Mouse (Mus musculus) CH12.LX (cell line): ENCODE data around the gene Ndufa4l2. TPM values are rescaled to one million over a fixed set of nuclear protein-coding genes. Genes with fewer than 3 reads are reported as not detected.

Experiments
- DNase-seq: peaks from one replicate; pipeline ENCODE4 v3.0.0-alpha.2; 2013; ENCODE audit errors: extremely low read depth
- H3K27ac ChIP-seq: 2 replicates; pipeline ENCODE4 v1.5.1; 2012; ENCODE audit warnings: low read depth, mild to moderate bottlenecking, control low read depth, moderate library complexity; ENCODE audit not compliant: insufficient read depth
- H3K27me3 ChIP-seq: replicated peaks from 2 replicates; pipeline ENCODE3; 2012; ENCODE audit warnings: inconsistent platforms
- H3K36me3 ChIP-seq, 2 experiments: replicated peaks in 1 of 2; 2 replicates each; pipeline versions ENCODE3 to v1.6.1; 2012; ENCODE audit warnings: inconsistent platforms in 1 of 2, low read length in 1 of 2, mild to moderate bottlenecking in 1 of 2, mixed read lengths in 1 of 2, moderate library complexity in 1 of 2; ENCODE audit not compliant: control insufficient read depth in 1 of 2, insufficient read depth in 1 of 2
- H3K4me1 ChIP-seq, 2 experiments: 2 replicates each; pipeline ENCODE4 v1.6.1; 2012; ENCODE audit warnings: inconsistent platforms in 1 of 2, moderate library complexity in 1 of 2; ENCODE audit not compliant: insufficient read depth in 2 of 2, control insufficient read depth in 1 of 2
- H3K4me2 ChIP-seq: 2 replicates; pipeline ENCODE4 v1.6.1; 2012; ENCODE audit warnings: low read depth, mild to moderate bottlenecking, control low read depth; ENCODE audit not compliant: poor library complexity, insufficient read depth, severe bottlenecking
- H3K4me3 ChIP-seq, 3 experiments: fragments of 150-350 bp in 1 of 3; sonication (generic) in 1 of 3; replicated peaks in 1 of 3; 2 replicates each; pipeline versions ENCODE3 to v1.5.1; 2011 to 2012; ENCODE audit warnings: low read depth in 2 of 3, low read length in 2 of 3, mild to moderate bottlenecking in 2 of 3, moderate library complexity in 2 of 3, control low read depth in 1 of 3, improper control_type of control experiment in 1 of 3, inconsistent platforms in 1 of 3, mixed read lengths in 1 of 3; ENCODE audit not compliant: poor library complexity in 1 of 3
- H3K79me2 ChIP-seq: replicated peaks from 2 replicates; pipeline ENCODE4 v1.6.1; 2012; ENCODE audit warnings: mild to moderate bottlenecking, moderate library complexity; ENCODE audit not compliant: control insufficient read depth, poor library complexity, insufficient read depth, severe bottlenecking; ENCODE audit errors: extremely low read depth
- H3K9ac ChIP-seq: 2 replicates; pipeline ENCODE4 v1.6.1; 2012; ENCODE audit warnings: low read depth, mild to moderate bottlenecking, control low read depth, moderate library complexity; ENCODE audit not compliant: insufficient read depth
- H3K9me3 ChIP-seq: replicated peaks from 2 replicates; pipeline ENCODE3; 2012; ENCODE audit warnings: low read length, inconsistent platforms, mixed read lengths
- CHD2 ChIP-seq: IDR thresholded peaks from 2 replicates; pipeline ENCODE4 v1.6.1; 2011; ENCODE audit warnings: low read length, improper control_type of control experiment
- CTCF ChIP-seq, 2 experiments: IDR thresholded peaks in 1 of 2; conservative IDR thresholded peaks in 1 of 2; 2 replicates each; pipeline ENCODE4 v1.5.1; 2011 to 2012; ENCODE audit warnings: low read depth in 2 of 2, low read length in 2 of 2, improper control_type of control experiment in 1 of 2, inconsistent platforms in 1 of 2, mild to moderate bottlenecking in 1 of 2, moderate library complexity in 1 of 2
- E2F4 ChIP-seq: IDR thresholded peaks from 2 replicates; pipeline ENCODE4 v1.6.1; 2011; ENCODE audit warnings: low read depth, low read length, improper control_type of control experiment; ENCODE audit not compliant: insufficient replicate concordance
- ELF1 ChIP-seq: IDR thresholded peaks from 2 replicates; pipeline ENCODE4 v1.6.1; 2014; ENCODE audit warnings: low read depth, mild to moderate bottlenecking, inconsistent platforms, low read length, improper control_type of control experiment
- IRF4 ChIP-seq: IDR thresholded peaks from 2 replicates; pipeline ENCODE4 v1.6.1; 2014; ENCODE audit warnings: low read depth, mild to moderate bottlenecking, inconsistent platforms, low read length, improper control_type of control experiment
- KAT2A ChIP-seq: IDR thresholded peaks from 2 replicates; pipeline ENCODE4 v1.6.1; 2012; ENCODE audit warnings: low read length, improper control_type of control experiment, inconsistent platforms; ENCODE audit not compliant: insufficient replicate concordance
- MAFK ChIP-seq: IDR thresholded peaks from 2 replicates; pipeline ENCODE4 v1.6.1; 2011; ENCODE audit warnings: low read length, improper control_type of control experiment; ENCODE audit not compliant: insufficient replicate concordance
- MAZ ChIP-seq: IDR thresholded peaks from 2 replicates; pipeline ENCODE4 v1.6.1; 2012; ENCODE audit warnings: low read depth, mild to moderate bottlenecking, inconsistent platforms, low read length, improper control_type of control experiment, moderate library complexity
- MXI1 ChIP-seq: IDR thresholded peaks from 2 replicates; pipeline ENCODE4 v1.6.1; 2011; ENCODE audit warnings: mild to moderate bottlenecking, low read depth, low read length, improper control_type of control experiment
- MYC ChIP-seq: IDR thresholded peaks from 2 replicates; pipeline ENCODE4 v1.6.1; 2011; ENCODE audit warnings: low read depth, mild to moderate bottlenecking, improper control_type of control experiment, low read length
- NELFE ChIP-seq: IDR thresholded peaks from 2 replicates; pipeline ENCODE4 v1.6.1; 2011; ENCODE audit warnings: low read depth, low read length, improper control_type of control experiment
- NRF1 ChIP-seq: IDR thresholded peaks from 2 replicates; pipeline ENCODE4 v1.6.1; 2014; ENCODE audit warnings: low read depth, mild to moderate bottlenecking, inconsistent platforms, low read length, improper control_type of control experiment, moderate library complexity
- PAX5 ChIP-seq: IDR thresholded peaks from 2 replicates; pipeline ENCODE4 v1.6.1; 2012; ENCODE audit warnings: low read length, inconsistent platforms, mixed read lengths
- POLR2A ChIP-seq: IDR thresholded peaks from 2 replicates; pipeline ENCODE4 v1.6.1; 2011; ENCODE audit warnings: low read depth, mild to moderate bottlenecking, improper control_type of control experiment, low read length
- POLR2AphosphoS2 ChIP-seq: IDR thresholded peaks from 2 replicates; pipeline ENCODE4 v1.6.1; 2011; ENCODE audit warnings: low read depth, low read length, improper control_type of control experiment
- RAD21 ChIP-seq: IDR thresholded peaks from 2 replicates; pipeline ENCODE4 v1.6.1; 2011; ENCODE audit warnings: low read depth, mild to moderate bottlenecking, low read length, improper control_type of control experiment, moderate library complexity
- RCOR1 ChIP-seq: conservative IDR thresholded peaks from 2 replicates; pipeline ENCODE4 v1.6.1; 2012; ENCODE audit warnings: low read depth, mild to moderate bottlenecking, inconsistent platforms, low read length, improper control_type of control experiment
- SIN3A ChIP-seq: IDR thresholded peaks from 2 replicates; pipeline ENCODE4 v1.6.1; 2012; ENCODE audit warnings: low read length, improper control_type of control experiment, inconsistent platforms
- SMC3 ChIP-seq: IDR thresholded peaks from 2 replicates; pipeline ENCODE4 v1.6.1; 2011; ENCODE audit warnings: low read depth, low read length, improper control_type of control experiment
- TBP ChIP-seq: conservative IDR thresholded peaks from 2 replicates; pipeline ENCODE4 v1.6.1; 2011; ENCODE audit warnings: low read depth, low read length, improper control_type of control experiment
- TCF12 ChIP-seq: IDR thresholded peaks from 2 replicates; pipeline ENCODE4 v1.6.1; 2014; ENCODE audit warnings: low read depth, mild to moderate bottlenecking, inconsistent platforms, low read length, improper control_type of control experiment
- ZKSCAN1 ChIP-seq: IDR thresholded peaks from 2 replicates; pipeline ENCODE4 v1.6.1; 2012; ENCODE audit warnings: low read depth, inconsistent platforms, low read length, improper control_type of control experiment, borderline replicate concordance
- ZNF384 ChIP-seq: IDR thresholded peaks from 2 replicates; pipeline ENCODE4 v1.6.1; 2012; ENCODE audit warnings: low read depth, low read length, improper control_type of control experiment, inconsistent platforms
- dilution Hi-C: fragments of 300-500 bp; cut with MboI; formaldehyde crosslinking; loops from 2 replicates; pipeline ENCODE4 v1.14.3; 2020; ENCODE audit warnings: low sequenced_read_pairs; ENCODE audit not compliant: extremely low pct_unique_long_range_greater_than_20kb, extremely low pct_ligation_motif_present
- in situ Hi-C: fragments of 300-500 bp; cut with MboI; formaldehyde crosslinking; loops from 3 replicates; pipeline ENCODE4 v1.14.3; 2019; ENCODE audit warnings: low sequenced_read_pairs, low pct_ligation_motif_present, low pct_unique_long_range_greater_than_20kb, mixed read lengths
- polyA plus RNA-seq: library from polyadenylated mRNA; unstranded; fragments of >175 nt; gene quantifications from 2 replicates; pipeline ENCODE4 v1.2.1, GENCODE M21; 2012; ENCODE audit warnings: low read depth; ENCODE audit not compliant: insufficient read length
- total RNA-seq, 2 experiments: library from RNA; depleted of rRNA; stranded (reverse); fragments of 300-350 nt in 1 of 2; fragments of >200 nt in 1 of 2; gene quantifications; 2 replicates each; pipeline ENCODE4 v1.2.3; 2012 to 2014

Gene Ndufa4l2
- total and polyA plus RNA-seq, 3 experiments: 0.47 TPM; not detected in 2

GRCm38 (mm10) chr10:127549892-127550291 is 35.1 kb downstream of the Ndufa4l2 start:
- no peak overlapping the region for H3K9ac ChIP-seq
- TF ChIP-seq TCF12 (no peak), POLR2AphosphoS2 (no peak), CHD2 (no peak), POLR2A (no peak), MXI1 (no peak), ZNF384 (no peak), MAZ (no peak), NRF1 (no peak), RCOR1 (no peak), TBP (no peak), MYC (no peak), SIN3A (no peak), ZKSCAN1 (no peak), IRF4 (no peak), KAT2A (no peak), CTCF (conservative IDR thresholded peaks at IDR 0.05 in 1 of 2, IDR thresholded peaks at IDR 0.05 in 1 of 2; ENCODE audit: low read depth in 2 of 2, low read length in 2 of 2) (no peak), NELFE (no peak), MAFK (no peak), PAX5 (no peak), ELF1 (no peak)
- H3K4me2 ChIP-seq: no peak overlapping the region
- H3K36me3 ChIP-seq: peaks cover 92 to 97% of the 10 kb centered on the region in 2 experiments
- no peaks in the 10 kb centered on the region for H3K9me3 ChIP-seq
- no peaks in the 10 kb centered on the region for H3K4me1 ChIP-seq
- no peaks in the 10 kb centered on the region for H3K79me2 ChIP-seq
- in situ Hi-C loops: no loop called here
- H3K4me3 ChIP-seq: no peak overlapping the region
- H3K27me3 ChIP-seq: no peaks in the 10 kb centered on the region
- dilution Hi-C loops: no loop called here
- H3K27ac ChIP-seq: no peak overlapping the region
- DNase-seq: no peak

GRCm38 (mm10) chr10:127555703-127556102 is 40.9 kb downstream of the Ndufa4l2 start:
- in situ Hi-C loops: no loop called here
- dilution Hi-C loops: no loop called here
- H3K79me2 ChIP-seq: no peaks in the 10 kb centered on the region
- no peak overlapping the region for H3K4me2 ChIP-seq
- peaks cover 98 to 99% of the 10 kb centered on the region in 2 experiments for H3K36me3 ChIP-seq
- no peaks in the 10 kb centered on the region for H3K27me3 ChIP-seq
- no peak overlapping the region for H3K9ac ChIP-seq
- TF ChIP-seq RAD21 (peak; percentile 78), E2F4 (no peak), NELFE (peak; percentile 67; the same call in 1 of the 2 replicates), SMC3 (peak; percentile 77), CTCF (conservative IDR thresholded peaks at IDR 0.05 in 1 of 2, IDR thresholded peaks at IDR 0.05 in 1 of 2; ENCODE audit: low read depth in 2 of 2, low read length in 2 of 2) (peak; percentile 91 to 99)
- H3K4me3 ChIP-seq: no peak overlapping the region
- peak; percentile 58 for DNase-seq
- no peaks in the 10 kb centered on the region for H3K4me1 ChIP-seq
- no peak overlapping the region for H3K27ac ChIP-seq
- H3K9me3 ChIP-seq: no peaks in the 10 kb centered on the region
